Mouse (Mus musculus): Measurements from ENCODE around the gene Ing5.

DNA sequence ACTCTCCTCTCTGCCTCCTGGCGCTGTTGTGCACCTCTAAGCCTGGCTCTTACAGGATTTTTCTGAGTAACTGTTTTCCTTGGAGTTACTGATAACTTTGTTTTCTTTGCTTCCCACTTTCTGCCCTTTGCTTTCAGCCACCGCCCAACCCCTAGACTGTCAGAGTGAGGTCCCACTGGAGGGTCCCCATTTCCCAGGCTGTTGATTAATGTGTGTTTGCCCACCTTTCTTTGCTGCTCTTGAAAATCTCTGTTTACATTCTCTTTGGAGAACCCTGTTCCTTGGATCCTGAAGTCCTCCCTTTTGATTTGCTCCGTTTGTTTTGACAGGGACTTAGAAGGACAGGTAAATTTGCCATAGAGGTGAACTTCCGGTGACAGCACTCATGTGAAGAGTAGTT is 5.1 kb downstream of the Ing5 start:
- TF ChIP-seq JUND (conservative IDR thresholded peaks at IDR 0.05; ENCODE audit: low read depth, low read length) (no peak), CTCF (conservative IDR thresholded peaks at IDR 0.05 in 1 of 2, IDR thresholded peaks at IDR 0.05 in 1 of 2; ENCODE audit: low read depth in 2 of 2, low read length in 2 of 2) (no peak), UBTF (IDR thresholded peaks at IDR 0.05; ENCODE audit: low read depth, low read length) (no peak), MAFK (IDR thresholded peaks at IDR 0.05; ENCODE audit: insufficient replicate concordance, low read length) (no peak), GABPA (IDR thresholded peaks at IDR 0.05; ENCODE audit: insufficient replicate concordance, low read depth, low read length) (no peak), KAT2A (IDR thresholded peaks at IDR 0.05; ENCODE audit: insufficient replicate concordance, low read length) (no peak)

All from CH12.LX (cell line).